9 mouse cellular contexts compared by ENCODE assay signal in genomic region chr5:106803094-106803493, GRCm38 (mm10).
A peak's percentile ranks its signal among the peaks of the same experiment; 100 is the strongest.
DNase-seq lines count a peak whose midpoint lies in the region; ATAC-seq and TF ChIP-seq lines count a peak whose summit lies in the region.
"Had no signal": no experiment of that assay in that cellular context is flagged by ENCODE, and none has a peak within 500 bp of the region (broad histone marks: within the 10 kb centered on the region; RNA-seq: fewer than 3 reads in every experiment).

No protein-coding gene starts in this region.

- H3K4me2 ChIP-seq in liver, embryonic 13.5 days: peak overlapping the region; percentile 61; the same call in 1 of the 2 replicates

- peak; percentile 76 for DNase-seq in 416B (ENCODE audit: low read depth)
- DNase-seq in ZHBTc4 (ENCODE audit: low read depth, low spot score): peak; percentile 67
- DNase-seq in kidney, adult 9 months: peak; percentile 49
- DNase-seq in liver, embryonic 13.5 days: peak; percentile 40
- peak; percentile 72 for DNase-seq in naive thymus-derived CD4-positive, alpha-beta T cell, adult 2 months (ENCODE audit: low read depth)
- peak; percentile 73 for DNase-seq in splenic B cell, adult 2 months (ENCODE audit: low read depth, low spot score)

- no peaks in the 10 kb centered on the region for H3K27me3 ChIP-seq in liver, embryonic 13.5 days
- H3K27me3 ChIP-seq in splenic B cell, adult 2 months (ENCODE audit: control insufficient read depth, insufficient read depth, low read length, poor library complexity, severe bottlenecking): no peaks in the 10 kb centered on the region

- no peaks in the 10 kb centered on the region for H3K9me3 ChIP-seq in liver, embryonic 13.5 days (replicated peaks)
- H3K9me3 ChIP-seq: embryonic facial prominence, embryonic 13.5 days had no signal

- WGBS in liver, embryonic 13.5 days (ENCODE audit: insufficient replicate concordance): 2% methylated on average over 12 of the region's 12 CpGs

- peak; percentile 85 for ATAC-seq in granulocyte monocyte progenitor cell, adult 5-6 weeks (replicated peaks; ENCODE audit: poor library complexity, severe bottlenecking)
- no peak for ATAC-seq in liver, embryonic 13.5 days (ENCODE audit: low read depth)

- peak; percentile 55 for TF ChIP-seq CTCF in cortical plate, adult 2 months (IDR thresholded peaks at IDR 0.05; ENCODE audit: extremely low read depth, insufficient read depth, low read length)

- no peaks in the 10 kb centered on the region for H3K36me3 ChIP-seq in liver, embryonic 13.5 days
- H3K36me3 ChIP-seq in splenic B cell, adult 2 months (ENCODE audit: control insufficient read depth, insufficient read depth, low read length, poor library complexity, severe bottlenecking): no peaks in the 10 kb centered on the region
- H3K36me3 ChIP-seq: embryonic facial prominence, embryonic 13.5 days had no signal

- no peak overlapping the region for H3K9ac ChIP-seq in liver, embryonic 13.5 days
- H3K9ac ChIP-seq: embryonic facial prominence, embryonic 13.5 days had no signal

- H3K4me3 ChIP-seq in cortical plate, adult 2 months (ENCODE audit: insufficient read depth, low read length): no peak overlapping the region
- no peak overlapping the region for H3K4me3 ChIP-seq in liver, embryonic 13.5 days (replicated peaks)

- TF ChIP-seq POLR2A in cortical plate, adult 2 months (IDR thresholded peaks at IDR 0.05; ENCODE audit: extremely low read depth, insufficient read depth, low read length): no peak

- no peak overlapping the region for H3K27ac ChIP-seq in cortical plate, adult 2 months (ENCODE audit: insufficient read depth, low read length)
- H3K27ac ChIP-seq in liver, embryonic 13.5 days: no peak overlapping the region
- H3K27ac ChIP-seq: embryonic facial prominence, embryonic 13.5 days had no signal

- no peaks in the 10 kb centered on the region for H3K4me1 ChIP-seq in cortical plate, adult 2 months (ENCODE audit: control insufficient read depth, insufficient read depth, low read length)
- H3K4me1 ChIP-seq in liver, embryonic 13.5 days (replicated peaks): peaks cover 14% of the 10 kb centered on the region
